Mouse (Mus musculus) thymus, adult 18-20 months (tissue): ENCODE results near the gene Rangap1.
"Not testable (repeated sequence)": the region's sequence is repeated elsewhere in the genome, so short reads cannot be mapped to it uniquely, and the experiment has no call there.

Experiments
- DNase-seq, 2 experiments: peaks; one replicate each; pipeline ENCODE4 v3.0.0; 2022; ENCODE audit warnings: mixed read lengths in 2 of 2

Rangap1 gene

GRCm38 (mm10) chr15:81744992-81745600 is at the start of gene Rangap1, which contains the start of gene Zc3h7b:
Rangap1 (minus strand) TSS chr15:81745530.
Zc3h7b (plus strand) TSS chr15:81745057.
- peak; percentile 44 to 57 for DNase-seq

- DNase-seq: no peak
These were observed 47.1 kb upstream of the Rangap1 start for GRCm38 (mm10) chr15:81792444-81792843.

GRCm38 (mm10) chr15:81787525-81787924 is 42.2 kb upstream of the Rangap1 start:
- DNase-seq: no peak

GRCm38 (mm10) chr15:81785701-81786100 is 40.4 kb upstream of the Rangap1 start:
- no peak for DNase-seq

- DNase-seq: no peak
These were observed 39.4 kb upstream of the Rangap1 start for GRCm38 (mm10) chr15:81784762-81785161.

GRCm38 (mm10) chr15:81781816-81782215 is 36.5 kb upstream of the Rangap1 start:
- no peak for DNase-seq

DNA sequence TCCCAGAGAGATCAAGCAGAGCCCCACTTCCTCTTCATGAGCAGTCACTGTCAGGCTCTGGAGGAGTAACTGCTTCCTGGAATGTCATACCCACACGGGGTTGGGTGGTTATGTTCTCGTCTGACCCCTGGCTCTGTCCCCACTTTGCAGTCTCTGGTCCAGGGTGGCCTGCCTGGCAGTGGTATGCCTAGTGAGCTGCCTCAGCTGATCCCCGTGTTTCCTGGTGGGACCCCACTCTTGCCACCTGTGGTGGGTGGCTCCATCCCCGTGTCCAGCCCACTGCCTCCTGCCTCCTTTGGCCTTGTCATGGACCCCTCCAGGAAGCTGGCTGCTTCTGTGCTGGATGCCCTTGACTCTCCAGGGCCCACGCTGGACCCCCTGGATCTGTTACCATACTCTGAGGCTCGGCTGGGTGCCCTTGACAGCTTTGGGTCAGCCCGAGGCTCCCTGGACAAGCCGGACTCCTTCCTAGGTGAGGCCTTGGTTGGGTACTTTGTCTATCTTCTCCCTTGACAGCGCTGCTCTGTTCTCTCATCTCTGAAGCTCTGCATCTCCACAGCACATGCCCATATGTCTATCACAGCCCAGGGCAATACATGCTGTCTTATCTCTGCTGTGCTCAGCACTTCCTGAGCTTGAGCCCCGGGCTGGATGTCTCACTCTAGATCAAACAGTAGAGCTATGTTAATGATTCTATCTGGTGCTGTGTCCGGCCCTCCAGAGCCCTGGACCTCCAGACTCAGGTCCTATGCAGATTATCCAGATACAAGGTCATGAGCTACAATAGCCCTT is 31.5 kb upstream of the Rangap1 start:
- no peak for DNase-seq

GRCm38 (mm10) chr15:81774505-81775171 is 29.3 kb upstream of the Rangap1 start:
- no peak for DNase-seq

GRCm38 (mm10) chr15:81772431-81773120 is 27.2 kb upstream of the Rangap1 start:
- no peak for DNase-seq

- no peak for DNase-seq
These were observed 23.7 kb upstream of the Rangap1 start for GRCm38 (mm10) chr15:81769037-81769436.

- no peak for DNase-seq
These were observed 21.1 kb upstream of the Rangap1 start for GRCm38 (mm10) chr15:81766439-81766838.

GRCm38 (mm10) chr15:81765651-81766050 is 20.3 kb upstream of the Rangap1 start:
- no peak for DNase-seq

DNA sequence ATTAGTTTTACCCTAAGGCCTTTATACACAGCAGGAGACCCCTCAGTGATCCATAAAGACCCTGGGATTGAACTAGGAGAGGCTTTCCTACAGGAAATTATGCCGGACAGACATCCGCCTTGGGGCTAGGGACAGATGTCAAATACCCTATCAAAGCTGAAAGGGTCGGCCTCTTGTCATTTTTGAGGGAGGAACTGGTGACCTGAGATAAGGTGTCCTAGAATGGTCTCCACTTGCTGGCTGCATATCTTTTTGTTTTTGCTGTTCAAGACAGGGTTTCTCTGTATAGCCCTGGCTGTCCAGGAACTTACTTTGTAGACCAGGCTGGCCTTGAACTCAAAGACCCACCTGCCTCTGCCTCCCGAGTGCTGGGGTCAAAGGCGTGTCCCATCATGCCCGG is 19.2 kb upstream of the Rangap1 start:
- no peak for DNase-seq

GRCm38 (mm10) chr15:81761959-81762358 is 16.6 kb upstream of the Rangap1 start:
- DNase-seq: no peak

- DNase-seq: no peak
These were observed 16.1 kb upstream of the Rangap1 start for GRCm38 (mm10) chr15:81761381-81761780.

GRCm38 (mm10) chr15:81760361-81761079 is 15.2 kb upstream of the Rangap1 start:
- no peak for DNase-seq

DNA sequence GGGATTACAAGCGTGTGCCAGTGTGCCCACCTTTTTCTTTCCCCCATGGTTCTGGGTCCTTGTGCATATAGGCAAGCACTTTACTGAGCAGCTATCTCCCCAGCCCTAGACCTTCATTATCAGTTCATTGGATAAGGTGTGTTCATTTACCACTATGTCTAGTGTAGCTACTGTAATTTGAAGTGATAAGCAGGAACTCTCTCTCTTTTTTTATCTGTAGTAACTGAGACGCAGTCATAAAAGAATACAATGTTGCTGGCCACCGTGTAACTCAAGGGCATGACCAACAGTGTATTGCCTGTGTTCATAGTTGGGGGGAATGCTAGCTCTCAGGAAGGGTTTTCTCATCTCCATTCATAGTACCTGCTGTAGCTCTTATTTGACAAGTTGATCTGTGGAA is 14.2 kb upstream of the Rangap1 start:
- no peak for DNase-seq

GRCm38 (mm10) chr15:81758701-81759100 is 13.4 kb upstream of the Rangap1 start:
- DNase-seq: no peak

GRCm38 (mm10) chr15:81753669-81754068 is 8.3 kb upstream of the Rangap1 start:
- DNase-seq: no peak

DNA sequence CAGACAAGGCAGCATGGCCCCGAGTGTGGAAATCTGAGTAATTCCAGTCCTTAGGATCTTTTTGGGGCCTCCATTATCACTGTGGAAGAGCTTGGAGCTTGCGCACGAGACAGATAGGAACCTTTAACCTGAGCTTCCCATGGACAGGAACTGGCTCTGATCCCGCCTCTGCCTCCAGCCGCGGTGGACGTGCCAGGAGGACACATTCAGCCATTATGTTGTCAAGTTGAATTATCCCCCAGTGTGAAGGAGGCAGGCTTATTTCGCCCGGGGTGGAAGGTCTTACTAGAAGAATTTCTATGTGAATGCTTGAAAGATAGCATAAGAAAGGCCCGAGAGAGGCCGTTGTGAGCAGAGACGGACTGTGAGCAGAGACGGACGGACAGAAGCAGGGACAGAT is 4.4 kb upstream of the Rangap1 start:
- DNase-seq: no peak

GRCm38 (mm10) chr15:81745601-81746114 is 328 bp upstream of the Rangap1 start:
- DNase-seq: peak; percentile 59 to 63

- DNase-seq: not testable (repeated sequence)
These were observed 3.0 kb downstream of the Rangap1 start for GRCm38 (mm10) chr15:81742368-81742767.
